Mouse (Mus musculus) macrophage (primary cell): ENCODE measurements around the gene Nmb. TPM values are rescaled to one million over a fixed set of nuclear protein-coding genes. Genes with fewer than 3 reads are reported as not detected.
A peak's percentile ranks its signal among the peaks of the same experiment; 100 is the strongest.
"Not testable (repeated sequence)": the region's sequence is repeated elsewhere in the genome, so short reads cannot be mapped to it uniquely, and the experiment has no call there.

Source experiments
- H3K27ac ChIP-seq: fragments of 350-480 bp; formaldehyde crosslinking; 2 replicates; pipeline ENCODE4 v1.9.0; 2021
- H3K36me3 ChIP-seq: fragments of 350-480 bp; formaldehyde crosslinking; 2 replicates; pipeline ENCODE4 v1.9.0; 2021; ENCODE audit errors: inconsistent target
- H3K4me3 ChIP-seq: fragments of 350-480 bp; formaldehyde crosslinking; 2 replicates; pipeline ENCODE4 v1.9.0; 2021; ENCODE audit errors: inconsistent target
- H3K79me2 ChIP-seq: fragments of 350-480 bp; formaldehyde crosslinking; 2 replicates; pipeline ENCODE4 v1.9.0; 2021; ENCODE audit errors: inconsistent target
- WGBS: methylation state at CpG from one replicate; pipeline ENCODE4 v1.1.7; 2026; ENCODE audit warnings: inconsistent platforms; ENCODE audit not compliant: missing documents; 5-methylcytosine and 5-hydroxymethylcytosine counted together
- polyA plus RNA-seq: library from polyadenylated mRNA; stranded (reverse); fragments of 250-400 nt; gene quantifications from 3 replicates; pipeline ENCODE4 v1.2.4, GENCODE M21; 2018; ENCODE audit warnings: inconsistent platforms
- total RNA-seq, 78 experiments: library from RNA; depleted of rRNA; stranded (reverse); fragments of 250-400 nt; gene quantifications; 1 replicate in 9 of 78; 2 replicates in 24 of 78; 3 replicates in 43 of 78; 4 replicates in 2 of 78; pipeline ENCODE4 v1.2.4; 2018; ENCODE audit warnings: inconsistent platforms in 56 of 78

Gene Nmb
- total RNA-seq (2018; cell fraction: chromatin; rRNA removed), result 1 to 10 TPM in 13 of 26 experiments, not detected in 13; 1.4 to 4.9 (median 2.9) TPM
- total RNA-seq (2018; cell fraction: cytosol; rRNA removed), result 1 to 10 TPM in 11 of 26 experiments, under 1 TPM in 15; 0.41 to 1.8 (median 0.83) TPM
- total RNA-seq (2018; cell fraction: nucleus; rRNA removed), result 1 to 10 TPM in 23 of 26 experiments, under 1 TPM in 1, not detected in 2; 0.81 to 7.3 (median 2.8) TPM
- 0.94 to 1.9 TPM in 2 of 3 replicates, not detected in the other for polyA plus RNA-seq

DNA sequence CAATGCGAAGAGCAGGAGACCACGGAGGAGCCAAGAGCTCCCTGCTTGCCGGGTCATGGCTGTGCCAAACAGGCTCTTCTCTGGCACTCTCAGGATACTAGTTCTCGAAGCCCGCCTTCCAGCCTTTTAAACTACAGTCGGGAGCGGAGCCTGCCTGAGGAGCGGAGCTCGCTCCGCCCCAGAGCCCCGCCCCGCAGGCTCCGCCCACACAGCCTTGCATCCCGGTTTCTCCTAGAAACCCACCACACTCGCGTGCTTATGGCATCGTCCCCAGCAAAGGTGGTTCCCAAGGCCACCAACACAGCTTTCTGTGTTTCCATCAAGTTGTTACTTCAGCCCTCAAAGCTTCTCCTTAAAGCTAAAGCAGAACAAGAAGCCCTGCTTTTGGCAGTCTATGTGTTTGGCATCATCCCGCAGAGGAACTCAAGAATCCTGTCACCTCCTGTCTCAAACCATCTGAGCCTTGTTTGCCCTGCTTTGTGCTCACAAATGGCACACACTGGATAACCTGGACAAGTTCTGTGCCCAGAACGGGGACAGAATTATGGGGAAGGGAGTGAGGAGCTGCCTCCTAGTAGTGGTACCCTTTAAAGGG is at the start of gene Nmb:
Gene Nmb, minus strand, starts transcription at position 156 of the 595 bp plus-strand sequence.
- Histone ChIP-seq H3K4me3 (peak within 1 kb of the TSS; percentile 24), H3K79me2 (peaks cover 5% of the 10 kb centered on the region; the same call in 1 of the 2 replicates)
- 4% methylated on average over 19 of the region's 19 CpGs for WGBS

DNA sequence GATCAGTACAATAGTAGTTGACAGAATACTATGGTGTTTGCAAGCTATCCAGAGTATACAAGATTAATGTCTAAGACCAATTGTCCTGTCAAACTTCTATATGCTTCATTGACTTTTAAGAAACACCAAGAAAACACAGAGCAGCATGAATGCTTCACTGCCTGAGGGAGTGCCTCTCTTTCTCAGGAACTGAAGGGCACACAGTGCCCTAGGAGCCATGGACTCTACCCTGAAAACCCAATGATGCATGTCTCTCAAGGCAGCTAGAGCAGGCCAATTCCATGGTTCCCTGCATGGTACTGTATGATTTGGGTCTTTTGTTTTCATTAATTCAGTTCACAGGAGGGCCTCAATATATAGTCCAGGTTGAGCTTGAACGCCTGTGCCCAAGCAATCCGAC is 49.4 kb upstream of the Nmb start:
- 95% methylated on average over 2 of the region's 2 CpGs for WGBS
- H3K79me2 ChIP-seq, result no peaks in the 10 kb centered on the region

More for the DNA sequence above, at the start of gene Nmb:
- Histone ChIP-seq H3K36me3 (no peaks in the 10 kb centered on the region), H3K27ac (no peak within 1 kb of the TSS)

DNA sequence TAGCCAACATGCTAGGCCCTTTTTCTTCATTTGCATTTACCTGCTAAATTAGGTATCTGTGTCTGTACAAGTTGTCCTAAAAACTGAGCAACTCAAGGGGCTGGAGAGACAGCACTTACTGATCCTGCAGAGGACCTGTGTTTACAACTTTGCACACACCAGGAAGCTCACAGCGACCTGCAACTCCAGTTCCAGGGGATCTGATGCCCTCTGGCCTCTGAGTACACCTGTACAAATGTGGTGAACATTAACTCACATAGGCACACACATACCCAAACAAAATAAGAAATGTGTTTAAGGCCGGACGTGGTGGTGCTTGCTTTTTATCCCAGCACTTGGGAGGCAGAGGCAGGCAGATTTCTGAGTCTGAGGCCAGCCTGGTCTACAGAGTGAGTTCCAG is 47.3 kb upstream of the Nmb start:
- Histone ChIP-seq H3K4me3 (no peak overlapping the region), H3K27ac (no peak overlapping the region), H3K79me2 (peaks cover 3% of the 10 kb centered on the region), H3K36me3 (no peaks in the 10 kb centered on the region)
- WGBS, result 93% methylated on average over 3 of the region's 3 CpGs

More for the DNA sequence above, 49.4 kb upstream of the Nmb start:
- no peak overlapping the region for H3K27ac ChIP-seq
- H3K36me3 ChIP-seq, result no peaks in the 10 kb centered on the region
- no peak overlapping the region for H3K4me3 ChIP-seq

DNA sequence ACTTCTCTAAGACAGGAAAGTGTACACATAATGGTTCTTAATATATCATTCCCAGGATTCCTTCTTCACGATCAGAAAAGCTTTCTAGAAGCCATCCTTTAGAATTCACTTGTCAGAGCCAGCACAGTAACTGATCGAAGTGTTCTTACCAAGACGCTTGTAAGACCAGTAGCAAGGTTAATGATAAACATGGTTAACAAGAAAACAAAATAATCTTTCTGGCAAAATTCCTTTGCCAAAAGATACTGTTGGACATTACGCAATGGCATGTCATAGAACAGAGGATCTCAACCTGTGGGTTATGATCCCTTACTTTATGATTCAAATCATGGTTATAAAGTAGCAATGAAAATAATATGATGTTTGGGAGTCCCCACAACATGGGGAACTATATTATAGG is 46.6 kb upstream of the Nmb start:
- no peak overlapping the region for H3K4me3 ChIP-seq
- WGBS, result 94% methylated on average over 4 of the region's 4 CpGs
- H3K27ac ChIP-seq, result no peak overlapping the region
- H3K36me3 ChIP-seq, result no peaks in the 10 kb centered on the region
- H3K79me2 ChIP-seq, result peaks cover 10% of the 10 kb centered on the region

DNA sequence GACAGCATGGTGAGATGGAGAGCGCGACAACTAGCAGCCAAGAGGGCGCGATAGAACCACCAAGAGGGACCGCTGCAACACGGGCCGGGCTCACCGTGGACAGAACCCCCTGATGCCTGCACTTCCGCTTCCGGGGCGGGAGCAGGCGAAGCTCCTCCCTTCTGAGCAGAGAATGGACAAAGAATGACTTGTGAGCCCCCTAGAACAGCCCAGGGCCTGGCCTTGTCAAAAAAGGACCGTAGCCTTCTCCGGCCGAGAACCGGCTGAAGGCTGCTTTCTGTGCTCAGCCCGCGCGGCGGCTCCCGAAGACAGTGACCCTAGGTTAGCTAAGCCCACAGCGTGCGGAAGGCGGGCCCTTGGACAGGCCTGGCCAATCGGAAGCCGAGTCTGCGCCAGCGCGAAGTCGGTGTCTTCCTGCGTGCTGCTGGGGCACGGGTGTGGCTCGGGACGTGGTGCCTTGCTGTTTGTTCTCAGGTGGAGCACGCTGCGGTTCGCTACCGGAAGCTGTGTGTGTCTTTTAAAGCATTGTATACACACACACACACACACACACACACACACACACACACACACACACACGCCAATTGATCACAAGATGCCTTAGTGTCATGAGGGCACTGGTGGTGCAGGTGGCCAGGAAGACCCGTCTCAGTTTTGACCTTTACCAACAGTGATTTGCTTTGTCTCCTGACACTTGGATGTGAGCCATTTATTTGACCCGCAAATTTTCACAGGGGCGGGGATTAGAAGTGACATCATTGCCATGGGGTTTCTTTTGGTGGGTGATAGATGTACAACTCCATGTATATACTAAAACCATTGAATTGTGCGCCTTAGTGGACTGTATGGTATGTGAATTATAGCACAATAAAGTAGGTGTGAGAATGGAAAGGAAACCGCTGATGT is 42.8 kb upstream of the Nmb start, which contains the start of gene Sec11a:
Gene Sec11a, minus strand, starts transcription at position 336 of the 906 bp plus-strand sequence.
- WGBS, result 4% methylated on average over 43 of the region's 44 CpGs
- Histone ChIP-seq H3K4me3 (peak within 1 kb of the TSS; percentile 99), H3K79me2 (peaks cover 47% of the 10 kb centered on the region), H3K27ac (peak within 1 kb of the TSS; percentile 91), H3K36me3 (no peaks in the 10 kb centered on the region)

DNA sequence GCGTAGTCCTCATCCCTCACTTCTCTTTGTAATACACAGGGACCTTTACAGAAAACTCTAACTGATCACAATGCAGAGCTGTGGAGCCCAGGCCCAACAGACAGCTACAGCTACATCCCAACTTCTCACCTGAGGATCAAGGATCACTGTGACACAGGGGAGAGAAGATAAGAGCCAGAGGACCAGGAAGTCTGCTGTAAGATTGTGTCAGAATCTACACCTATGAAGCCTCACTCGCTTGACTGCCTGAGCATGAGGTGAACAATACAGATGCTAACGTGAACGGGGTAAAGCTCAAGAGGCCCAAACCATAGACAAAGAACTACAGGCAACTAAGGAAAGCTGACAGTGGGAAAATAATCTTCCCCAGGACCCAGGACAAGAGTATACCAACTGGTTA is 34.9 kb upstream of the Nmb start:
- Histone ChIP-seq H3K79me2 (peaks cover 94% of the 10 kb centered on the region), H3K36me3 (peaks cover 3% of the 10 kb centered on the region; the same call in 1 of the 2 replicates), H3K27ac (no peak overlapping the region), H3K4me3 (no peak overlapping the region)
- 98% methylated on average over 4 of the region's 4 CpGs for WGBS

DNA sequence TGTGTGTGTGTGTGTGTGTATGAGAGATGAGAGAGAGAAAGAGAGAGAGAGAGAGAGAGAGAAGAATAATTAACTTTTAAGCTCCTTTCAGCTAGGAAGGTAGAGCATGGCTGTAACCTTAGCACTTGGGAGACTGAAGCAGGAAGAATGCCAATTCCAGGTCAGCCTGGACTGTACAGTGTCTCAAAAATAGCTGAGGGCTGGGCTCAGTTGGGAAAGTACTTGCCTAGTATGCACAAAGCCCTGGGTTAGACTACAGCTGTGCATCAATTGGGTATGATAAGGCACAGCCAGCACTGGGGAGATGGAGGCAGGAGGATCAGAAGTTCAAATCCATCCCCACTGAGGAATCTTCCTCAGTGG is 32.4 kb upstream of the Nmb start:
- peaks cover 93% of the 10 kb centered on the region for H3K79me2 ChIP-seq
- H3K27ac ChIP-seq, H3K4me3 ChIP-seq: not testable (repeated sequence)
- peaks cover 20% of the 10 kb centered on the region for H3K36me3 ChIP-seq

DNA sequence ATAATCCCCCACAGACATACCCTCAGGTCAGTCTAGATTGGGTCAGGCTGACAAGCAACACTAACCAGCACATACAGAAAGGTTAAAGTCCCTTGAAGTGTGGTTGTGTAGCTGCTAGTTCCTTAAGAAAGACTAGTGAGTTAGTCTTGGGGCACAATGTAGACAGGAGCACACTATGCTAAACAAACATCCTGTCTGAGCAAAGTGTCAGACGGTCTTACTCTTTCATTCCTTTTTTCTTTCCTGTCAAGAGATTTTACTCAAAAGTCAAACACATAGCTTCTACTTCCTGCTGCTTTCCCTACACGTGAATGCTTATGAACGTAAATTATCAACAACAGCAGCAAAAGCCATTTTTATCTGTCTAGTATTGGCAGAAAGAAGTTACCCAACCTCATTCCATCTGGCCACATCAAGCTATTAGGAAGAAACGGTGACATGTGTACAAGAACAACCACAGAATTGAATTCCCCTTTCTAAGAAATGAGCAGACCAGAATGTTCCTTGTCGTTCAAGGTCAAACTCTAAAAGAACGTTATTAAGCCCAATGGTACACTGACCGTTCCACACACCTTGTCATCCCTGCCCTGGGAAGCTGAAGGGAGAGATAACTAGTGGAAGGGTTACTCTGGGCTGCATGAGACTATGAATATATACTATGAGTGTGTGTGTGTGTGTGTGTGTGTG is 31.9 kb upstream of the Nmb start:
- peaks cover 92% of the 10 kb centered on the region for H3K79me2 ChIP-seq
- 23% methylated on average over 5 of the region's 7 CpGs for WGBS
- H3K4me3 ChIP-seq, H3K27ac ChIP-seq: not testable (repeated sequence)
- H3K36me3 ChIP-seq, result peaks cover 25% of the 10 kb centered on the region

DNA sequence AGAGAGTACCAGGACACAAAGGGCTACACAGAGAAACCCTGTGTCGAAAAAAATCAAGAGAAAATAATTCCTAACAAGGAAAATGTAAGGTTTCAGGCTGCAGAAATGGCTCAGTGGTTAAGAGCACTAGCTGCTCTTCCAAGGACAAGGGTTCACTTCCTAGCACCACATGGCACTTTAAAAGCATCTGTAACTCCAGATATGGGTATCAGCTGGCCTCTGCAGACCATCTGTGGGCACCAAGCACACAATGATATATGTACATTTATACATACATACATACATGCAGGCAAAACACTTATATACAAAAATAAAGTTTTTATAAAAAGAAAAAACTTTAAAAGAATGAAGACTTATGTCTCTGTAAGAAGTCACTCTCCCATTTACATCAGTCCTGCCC is 31.0 kb upstream of the Nmb start:
- no peak overlapping the region for H3K4me3 ChIP-seq
- no peak overlapping the region for H3K27ac ChIP-seq
- H3K79me2 ChIP-seq, result peaks cover 92% of the 10 kb centered on the region
- H3K36me3 ChIP-seq, result peaks cover 29% of the 10 kb centered on the region
- WGBS, result 93% methylated on average over 1 of the region's 1 CpGs

DNA sequence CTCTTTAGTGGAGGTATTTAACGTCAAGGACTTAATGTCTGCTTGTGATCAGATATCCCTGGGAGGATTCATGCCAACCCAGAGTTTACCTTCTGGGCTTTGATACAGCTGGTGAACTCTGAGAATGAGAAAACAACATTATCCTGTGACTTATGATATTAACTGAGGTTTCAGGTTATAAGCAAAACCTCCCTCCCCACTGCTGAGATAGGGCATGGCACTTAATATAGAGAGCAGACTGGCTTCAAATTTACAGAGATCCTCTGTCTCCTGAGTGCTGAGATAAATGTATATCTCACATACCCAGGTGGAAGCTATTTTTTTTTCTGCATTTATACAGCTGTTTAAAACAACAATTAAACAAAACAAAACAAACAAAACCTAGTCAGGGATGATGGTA is 27.9 kb upstream of the Nmb start:
- H3K36me3 ChIP-seq, result peaks cover 29% of the 10 kb centered on the region
- no peak overlapping the region for H3K27ac ChIP-seq
- 90% methylated on average over 1 of the region's 1 CpGs for WGBS
- H3K79me2 ChIP-seq, result peaks cover 74% of the 10 kb centered on the region
- H3K4me3 ChIP-seq, result no peak overlapping the region

DNA sequence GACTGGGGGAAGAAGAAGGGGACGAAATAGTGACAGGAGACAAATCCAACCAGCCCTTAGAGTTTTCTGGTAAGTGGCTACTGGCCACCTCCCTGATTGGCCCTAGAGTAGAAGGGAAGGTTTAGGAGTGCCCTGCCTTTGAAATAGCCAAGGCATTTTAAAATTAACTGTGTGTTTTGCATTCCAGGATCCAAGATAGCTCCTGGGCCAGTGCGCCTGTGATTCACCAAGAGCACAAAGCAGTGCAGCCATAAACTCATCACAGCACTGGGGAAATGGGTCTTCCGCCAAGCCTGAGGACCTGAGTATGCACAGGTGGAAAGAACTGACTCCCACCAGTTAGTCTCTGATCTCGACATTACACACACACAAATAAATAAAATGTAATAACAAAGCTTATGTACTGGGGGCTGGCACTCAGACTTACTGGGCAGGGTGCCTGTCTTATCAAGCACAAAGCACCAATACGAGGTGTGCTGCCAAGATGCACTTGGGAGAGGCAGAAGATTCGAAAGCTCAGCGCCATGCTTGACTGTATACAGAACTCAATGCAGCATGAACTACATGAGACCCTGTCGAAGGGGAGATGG is 26.8 kb upstream of the Nmb start:
- H3K27ac ChIP-seq, result no peak overlapping the region
- WGBS, result 97% methylated on average over 8 of the region's 8 CpGs
- H3K79me2 ChIP-seq, result peaks cover 67% of the 10 kb centered on the region
- peaks cover 39% of the 10 kb centered on the region for H3K36me3 ChIP-seq
- no peak overlapping the region for H3K4me3 ChIP-seq

DNA sequence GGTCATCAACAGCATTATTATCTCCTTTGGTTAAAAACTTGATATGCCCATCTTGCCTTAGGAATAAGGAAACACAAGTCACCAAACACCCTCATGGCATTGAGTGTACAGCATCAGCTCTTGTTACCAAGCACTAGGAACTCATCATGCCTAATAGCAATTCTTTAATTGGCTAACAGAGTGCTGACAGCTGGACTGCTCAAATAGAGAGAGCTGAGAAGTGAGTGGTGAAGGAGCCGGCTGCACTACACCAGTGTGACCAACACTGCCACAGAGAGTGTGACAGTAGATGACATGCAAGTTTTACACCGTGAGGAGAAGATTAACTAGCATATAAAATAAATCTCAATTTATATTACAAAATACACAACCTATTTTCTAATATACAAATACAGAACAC is 18.3 kb upstream of the Nmb start:
- peaks cover 26% of the 10 kb centered on the region; the same call in 1 of the 2 replicates for H3K36me3 ChIP-seq

DNA sequence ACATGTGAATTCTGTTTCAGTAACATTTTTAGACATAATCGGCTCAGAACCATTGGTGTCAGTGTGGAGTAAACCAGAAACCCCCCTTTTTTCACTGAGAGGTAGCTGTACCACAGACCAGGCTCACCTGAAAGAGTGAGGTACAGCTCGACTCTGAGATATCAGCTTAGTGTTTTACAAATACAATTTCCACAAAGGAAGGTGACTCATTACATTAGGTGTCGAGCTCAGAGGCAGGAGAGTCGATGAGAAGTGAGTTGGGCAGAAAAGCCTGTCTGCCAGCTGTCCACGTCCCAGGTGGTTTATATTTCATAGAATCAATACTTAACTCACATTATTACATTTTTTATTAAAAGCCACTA is 14.8 kb upstream of the Nmb start:
- no peak overlapping the region for H3K27ac ChIP-seq
- H3K36me3 ChIP-seq, result peaks cover 27% of the 10 kb centered on the region
- no peaks in the 10 kb centered on the region for H3K79me2 ChIP-seq
- no peak overlapping the region for H3K4me3 ChIP-seq
- 85% methylated on average over 5 of the region's 5 CpGs for WGBS

More for the DNA sequence above, 18.3 kb upstream of the Nmb start:
- Histone ChIP-seq H3K4me3 (no peak overlapping the region), H3K27ac (no peak overlapping the region), H3K79me2 (no peaks in the 10 kb centered on the region)
- WGBS, result 91% methylated on average over 2 of the region's 2 CpGs

DNA sequence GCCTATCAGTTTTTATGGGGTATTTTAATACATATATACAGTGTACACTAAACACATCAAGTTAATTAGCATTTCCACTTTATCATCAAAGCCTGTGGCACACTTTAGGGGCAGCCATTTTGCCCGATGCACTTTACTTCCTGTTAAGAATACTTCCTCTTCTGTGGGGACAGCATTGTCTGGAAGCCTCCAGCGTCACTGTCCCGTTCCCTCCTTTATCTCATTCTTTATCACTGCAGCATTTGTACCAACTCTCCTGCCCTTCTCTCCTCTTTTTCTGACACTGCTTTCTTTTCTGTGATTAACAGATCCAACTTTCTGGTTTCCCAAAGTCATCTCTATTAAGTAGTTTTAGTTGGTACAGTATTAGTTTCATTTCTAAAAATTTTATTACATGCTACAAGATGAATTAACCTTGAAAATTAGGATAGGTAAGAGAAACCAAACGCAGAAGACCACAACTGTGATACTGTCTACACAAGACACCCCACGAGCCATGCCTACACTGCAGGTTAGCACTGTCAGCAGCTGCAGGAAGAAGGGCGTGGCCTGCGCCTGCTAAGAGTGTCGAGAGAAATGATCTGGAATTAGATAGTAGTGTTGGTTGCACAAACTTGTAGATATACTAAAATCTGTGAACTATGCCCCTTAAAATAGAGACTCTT is 14.2 kb upstream of the Nmb start:
- peaks cover 30% of the 10 kb centered on the region for H3K36me3 ChIP-seq
- 39% methylated on average over 8 of the region's 8 CpGs for WGBS
- H3K27ac ChIP-seq, result peak overlapping the region; percentile 12; the same call in 1 of the 2 replicates
- H3K4me3 ChIP-seq, result no peak overlapping the region
- no peaks in the 10 kb centered on the region for H3K79me2 ChIP-seq
